Comparison of ENCODE assay signal across 9 mouse cellular contexts in the genomic region with DNA sequence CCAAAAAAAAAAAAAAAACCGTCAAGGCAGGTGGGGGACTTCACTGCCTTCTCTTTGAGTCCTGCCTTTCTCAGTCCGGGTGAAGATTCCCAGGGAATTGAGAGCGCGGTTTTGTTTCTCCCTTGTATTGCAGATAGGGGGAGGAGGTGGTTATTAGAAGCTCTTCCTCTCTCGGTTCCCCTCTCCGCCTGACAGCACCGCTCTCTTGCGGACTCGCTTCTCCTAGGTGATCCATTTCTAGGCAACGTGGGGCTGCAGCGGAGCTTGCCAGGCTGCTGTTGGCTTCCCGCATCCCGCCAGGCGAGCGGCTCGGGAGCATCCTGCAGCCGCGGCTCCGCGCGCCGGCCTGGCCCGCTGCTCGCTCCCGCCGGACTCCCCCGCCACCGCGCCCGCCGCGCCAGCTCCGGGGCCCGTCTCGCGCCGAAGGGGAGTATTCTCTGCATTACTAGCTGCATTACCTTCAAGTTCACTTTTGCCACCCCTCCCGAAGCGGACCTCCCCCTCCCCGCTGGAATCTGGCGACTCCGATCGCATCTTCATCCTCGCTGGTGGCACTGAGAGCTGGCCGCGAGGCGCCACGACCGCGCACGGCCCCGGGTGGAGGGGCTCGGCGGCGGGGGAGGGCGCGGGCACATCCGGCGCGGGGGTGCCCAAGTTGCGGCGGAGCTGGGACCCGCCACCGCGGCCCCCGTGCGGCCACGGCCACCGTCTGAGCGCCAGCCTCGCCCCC. TPM values are rescaled to one million over a fixed set of nuclear protein-coding genes. Genes with fewer than 3 reads are reported as not detected.
DNase-seq lines count a peak whose midpoint lies in the region; ATAC-seq lines count a peak whose summit lies in the region.
"Had no signal": no experiment of that assay in that cellular context is flagged by ENCODE, and none has a peak within 500 bp of the region (broad histone marks: within the 10 kb centered on the region; RNA-seq: fewer than 3 reads in every experiment).

TSS of gene Grid2 (plus strand) at position 51 of the 730 bp plus-strand sequence.

- peak; percentile 55; the same call in 1 of the 2 replicates for ATAC-seq in heart, embryonic 11.5 days (replicated peaks; ENCODE audit: insufficient number of reproducible peaks, low FRiP score, low TSS enrichment)
- no peak for ATAC-seq in liver, embryonic 12.5 days
- ATAC-seq in inflammation-experienced regulatory T-cells, adult 6 months = no peak

- peak within 1 kb of the TSS; percentile 64 for H3K9ac ChIP-seq in heart, embryonic 11.5 days (ENCODE audit: low read depth, low read length)
- H3K9ac ChIP-seq in liver, embryonic 12.5 days = no peak within 1 kb of the TSS

- no peaks in the 10 kb centered on the region for H3K36me3 ChIP-seq in heart, embryonic 11.5 days (ENCODE audit: control insufficient read depth, insufficient read depth, low read length)
- H3K36me3 ChIP-seq in liver, embryonic 12.5 days = no peaks in the 10 kb centered on the region

- intact Hi-C loops in heart, postnatal 36 days (cut with DNase I) = no loop called here

- H3K9me3 ChIP-seq in heart, embryonic 11.5 days (replicated peaks; ENCODE audit: control insufficient read depth, low read length) = no peaks in the 10 kb centered on the region
- no peaks in the 10 kb centered on the region for H3K9me3 ChIP-seq in liver, embryonic 12.5 days (replicated peaks)

- H3K4me1 ChIP-seq in heart, embryonic 11.5 days (ENCODE audit: control insufficient read depth, insufficient read depth, low read length) = no peaks in the 10 kb centered on the region
- H3K4me1 ChIP-seq in liver, embryonic 12.5 days = no peaks in the 10 kb centered on the region

- under 1% methylated on average over 66 of the region's 71 CpGs for WGBS in heart, embryonic 11.5 days (ENCODE audit: insufficient replicate concordance)
- WGBS in liver, embryonic 12.5 days (ENCODE audit: insufficient replicate concordance) = 2% methylated on average over 71 of the region's 71 CpGs

- peak within 1 kb of the TSS; percentile 75 for H3K4me3 ChIP-seq in heart, embryonic 11.5 days (ENCODE audit: low read depth, low read length)
- H3K4me3 ChIP-seq in liver, embryonic 12.5 days = peak within 1 kb of the TSS; percentile 48

- H3K27ac ChIP-seq in heart, embryonic 11.5 days (ENCODE audit: low read depth, low read length) = no peak within 1 kb of the TSS
- H3K27ac ChIP-seq in liver, embryonic 12.5 days = no peak within 1 kb of the TSS

- no peak for DNase-seq in heart, postnatal 36 days
- DNase-seq in cerebellum, adult 8-10 months = peak; percentile 72
- peak; percentile 32 for DNase-seq in forelimb bud, embryonic 11.5 days (ENCODE audit: low read depth, low spot score)
- DNase-seq in kidney, postnatal 4 days = peak; percentile 36 to 52
- DNase-seq in ovary, postnatal 36 days (ENCODE audit: low spot score) = peak; percentile 10

- peak within 1 kb of the TSS; percentile 94 for H3K4me2 ChIP-seq in heart, embryonic 11.5 days
- peak within 1 kb of the TSS; percentile 66 for H3K4me2 ChIP-seq in liver, embryonic 12.5 days

- peaks cover 16% of the 10 kb centered on the region for H3K27me3 ChIP-seq in heart, embryonic 11.5 days (ENCODE audit: control insufficient read depth, insufficient read depth, low read length)
- H3K27me3 ChIP-seq in liver, embryonic 12.5 days (replicated peaks) = peaks cover 48% of the 10 kb centered on the region
- H3K27me3 ChIP-seq: CH12.LX had no signal

RNA-seq across cellular contexts. Expression of gene Grid2, which starts in this region (rescaled TPM):
- polyA plus RNA-seq in heart, embryonic 11.5 days (2014; fragmentation: Nextera tagmentation; extraction: Ambion mirVana) = 0.66 and 0.76 TPM in 2 replicates
- total RNA-seq in heart, postnatal 36 days (2021) = under 1 TPM in 1 of 2 experiments, not detected in 1; 0.16 TPM
- 0.38 TPM in 1 of 2 replicates, not detected in the other for polyA plus RNA-seq in liver, embryonic 12.5 days (2016; fragmentation: Nextera tagmentation; extraction: Ambion mirVana)
- polyA plus RNA-seq in inflammation-experienced regulatory T-cells, adult 6 months (2017; shearing (Covaris generic)) = under 1 TPM in 2 of 3 experiments, not detected in 1; 0.11 to 0.16 TPM
- total RNA-seq: CH12.LX had no signal

Comparison
In these comparisons a context has a peak if more than half of its experiments do, and no peak if none do; other contexts are left out.
1. Peak in ATAC-seq, H3K4me3 ChIP-seq, H3K9ac ChIP-seq and H3K4me2 ChIP-seq in heart, embryonic 11.5 days; RNA of the gene not detected or under 1 TPM.
2. DNase-seq: peak in cerebellum, adult 8-10 months (single experiment), forelimb bud, embryonic 11.5 days (single experiment), kidney, postnatal 4 days (2 of 2) and ovary, postnatal 36 days (single experiment); none in heart, postnatal 36 days (0 of 2).